Mouse (Mus musculus): ENCODE results near the gene Creb5.

The Creb5 gene

GRCm38 (mm10) chr6:53604386-53604785 is 317.3 kb downstream of the Creb5 start:
- no peak for DNase-seq

GRCm38 (mm10) chr6:53605184-53605583 is 318.1 kb downstream of the Creb5 start:
- no peak for DNase-seq

DNA sequence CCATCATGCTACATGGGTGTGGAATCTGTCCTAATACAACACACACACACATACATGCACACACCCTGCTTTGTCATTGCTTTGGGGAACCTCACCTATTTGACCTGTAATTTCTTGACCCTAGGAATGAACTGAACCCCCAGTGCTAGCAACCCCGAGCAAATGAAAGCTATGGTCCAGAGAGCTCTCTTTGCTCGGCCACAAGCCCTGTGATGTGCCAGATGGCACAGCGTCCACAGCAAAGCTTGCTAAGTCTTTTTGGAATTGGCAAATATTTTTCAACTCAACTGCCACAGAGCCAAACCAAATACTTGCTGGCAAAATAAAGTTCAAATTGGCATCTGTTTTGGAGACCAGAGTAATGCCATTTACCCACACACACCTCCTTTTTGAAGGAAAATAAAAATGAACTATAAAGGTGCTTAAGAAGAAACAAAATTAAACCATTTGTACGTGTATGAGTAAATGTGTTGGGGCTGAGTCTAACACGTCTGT is 324.4 kb downstream of the Creb5 start:
- no peak for DNase-seq

DNA sequence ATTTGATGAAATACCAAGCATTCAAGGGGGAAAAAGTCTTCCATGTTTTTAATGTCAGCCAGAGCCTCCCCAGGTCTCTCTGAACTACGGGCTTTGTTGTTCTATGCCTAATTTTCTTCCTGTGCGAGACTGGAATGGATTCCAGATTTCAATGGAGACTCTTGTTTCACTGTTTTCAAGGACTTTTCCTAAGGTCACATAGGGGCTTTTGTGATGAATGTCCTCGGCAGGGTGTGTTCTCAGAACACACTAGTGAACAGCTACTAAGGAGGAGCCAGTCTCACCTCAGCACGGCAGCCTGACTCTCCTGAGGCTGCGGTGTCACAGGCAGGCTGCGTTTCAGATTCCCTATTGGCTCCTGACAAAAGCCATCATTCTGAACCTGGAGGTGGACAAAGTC is 325.6 kb downstream of the Creb5 start:
- DNase-seq, result no peak

DNA sequence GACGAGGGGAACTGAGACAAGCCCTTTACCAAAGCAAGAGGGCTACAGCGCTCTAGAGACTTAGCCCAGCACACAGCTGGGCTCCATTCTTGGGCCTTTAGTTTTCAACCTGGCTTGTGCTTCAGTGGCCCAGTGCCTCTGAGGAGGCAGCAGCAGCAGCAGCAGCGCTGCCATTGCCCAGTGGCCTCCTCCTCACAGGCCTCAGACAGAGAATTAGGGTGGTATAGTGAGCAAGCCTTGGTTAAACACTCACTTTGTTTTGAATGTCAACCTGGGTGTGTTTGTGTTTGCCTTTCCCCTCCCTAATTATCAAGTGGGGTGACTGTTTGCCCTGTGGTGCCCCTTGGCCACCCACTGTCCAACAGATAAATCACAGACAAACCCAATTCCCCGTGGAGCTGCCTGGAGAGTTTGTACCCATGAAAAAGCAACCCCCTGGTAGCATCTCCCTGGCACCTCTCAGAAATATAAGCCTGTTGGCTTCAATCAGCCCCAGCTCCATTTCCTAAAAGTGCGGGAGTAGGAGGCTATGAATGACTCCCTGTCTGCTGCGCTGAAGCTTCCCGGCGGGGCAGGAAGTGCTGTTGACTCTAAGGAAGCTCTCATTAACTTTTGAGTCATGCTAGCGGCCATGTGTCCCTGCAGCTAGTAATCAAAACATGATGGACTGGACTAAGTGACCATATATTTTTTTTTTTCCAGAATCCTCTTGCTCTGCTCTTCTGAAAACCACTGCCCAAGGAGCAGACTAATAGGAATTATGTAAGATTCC is 328.6 kb downstream of the Creb5 start:
- DNase-seq, result no peak

- DNase-seq, result no peak
Measured at GRCm38 (mm10) chr6:53618164-53618563, 331.1 kb downstream of the Creb5 start.

GRCm38 (mm10) chr6:53619676-53620075 is 332.6 kb downstream of the Creb5 start:
- no peak for DNase-seq

DNA sequence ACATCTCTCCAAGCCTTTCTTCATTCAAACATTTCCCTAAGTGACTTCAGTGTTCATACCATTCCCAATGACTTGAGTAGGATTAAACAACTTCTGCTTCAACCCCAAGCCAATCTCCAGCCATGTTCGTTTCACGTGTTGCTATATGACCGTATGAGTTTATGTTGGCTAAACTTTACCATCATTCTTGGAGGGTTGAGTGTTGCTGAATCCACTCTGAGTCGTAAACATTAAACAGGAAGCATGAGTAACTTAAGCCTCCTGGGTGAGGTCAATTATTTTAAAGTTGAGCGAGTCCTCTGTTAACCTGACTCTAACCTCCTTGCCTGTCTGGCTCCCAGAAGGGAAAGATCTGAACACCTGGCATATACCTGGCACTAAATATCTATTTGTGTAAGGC is 334.2 kb downstream of the Creb5 start:
- no peak for DNase-seq

DNA sequence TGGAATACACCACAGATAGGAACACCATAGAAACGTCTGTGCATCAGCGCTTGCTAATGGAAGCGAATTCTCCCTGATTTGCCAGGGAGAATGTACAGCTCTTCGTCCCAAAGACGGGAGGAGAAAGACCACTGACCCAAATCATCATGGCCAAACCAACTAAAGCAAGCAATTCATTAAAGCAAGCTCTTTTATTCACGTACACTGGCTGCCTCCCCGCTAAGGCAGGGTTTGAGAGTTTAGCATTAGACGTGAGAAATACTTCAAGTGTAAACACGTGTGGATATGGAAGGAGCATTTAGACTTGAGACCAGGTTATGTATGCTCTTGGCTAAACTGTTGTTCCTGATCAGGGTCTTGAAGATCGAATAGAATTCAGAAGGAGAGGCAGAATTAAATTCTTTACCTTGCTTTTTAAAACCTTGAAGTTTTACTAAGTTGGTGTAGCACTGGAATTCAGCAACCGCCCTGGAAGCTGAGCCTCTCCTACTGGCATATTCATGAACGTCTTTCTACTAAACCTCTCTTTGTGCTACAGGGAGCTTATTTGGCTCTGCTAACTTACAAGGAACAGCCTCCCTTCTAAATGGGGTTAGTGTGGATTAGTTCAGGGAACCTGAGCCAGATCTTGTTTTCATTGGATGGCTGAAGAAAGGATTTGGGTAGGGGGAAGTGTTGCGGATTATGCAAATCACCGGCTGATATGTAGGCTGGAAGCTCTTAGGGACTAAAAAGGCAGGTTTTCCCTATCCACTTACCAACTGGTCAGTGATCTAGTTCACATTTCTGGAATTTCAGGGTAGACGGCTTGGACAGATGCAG is 337.6 kb downstream of the Creb5 start:
- DNase-seq, result no peak

GRCm38 (mm10) chr6:53626044-53626443 is 339.0 kb downstream of the Creb5 start:
- DNase-seq, result no peak

GRCm38 (mm10) chr6:53628714-53629113 is 341.6 kb downstream of the Creb5 start:
- no peak for DNase-seq

DNA sequence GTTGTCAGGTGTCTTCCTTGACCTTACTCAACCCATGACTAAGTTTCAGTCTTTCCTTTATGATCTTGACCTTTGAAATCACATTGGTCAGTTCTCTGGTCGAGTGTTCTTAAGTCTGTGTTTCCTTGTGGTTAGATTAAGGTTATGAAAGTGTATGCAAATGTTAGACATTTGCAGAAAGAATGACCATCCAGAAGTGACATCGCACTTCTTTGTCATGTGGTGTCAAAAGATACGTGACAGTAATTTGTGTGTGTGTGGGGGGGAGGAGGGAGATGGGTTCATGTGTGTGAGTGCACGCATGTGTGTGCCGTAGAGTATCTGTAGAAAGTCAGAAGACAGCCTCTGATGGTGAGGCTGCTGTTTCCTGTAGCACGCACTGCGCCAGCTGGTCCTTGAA is 348.4 kb downstream of the Creb5 start:
- DNase-seq, result no peak

- no peak for DNase-seq
Measured at GRCm38 (mm10) chr6:53637356-53638351, 350.6 kb downstream of the Creb5 start.

- no peak for DNase-seq
Measured at GRCm38 (mm10) chr6:53641633-53642605, 354.8 kb downstream of the Creb5 start.

DNA sequence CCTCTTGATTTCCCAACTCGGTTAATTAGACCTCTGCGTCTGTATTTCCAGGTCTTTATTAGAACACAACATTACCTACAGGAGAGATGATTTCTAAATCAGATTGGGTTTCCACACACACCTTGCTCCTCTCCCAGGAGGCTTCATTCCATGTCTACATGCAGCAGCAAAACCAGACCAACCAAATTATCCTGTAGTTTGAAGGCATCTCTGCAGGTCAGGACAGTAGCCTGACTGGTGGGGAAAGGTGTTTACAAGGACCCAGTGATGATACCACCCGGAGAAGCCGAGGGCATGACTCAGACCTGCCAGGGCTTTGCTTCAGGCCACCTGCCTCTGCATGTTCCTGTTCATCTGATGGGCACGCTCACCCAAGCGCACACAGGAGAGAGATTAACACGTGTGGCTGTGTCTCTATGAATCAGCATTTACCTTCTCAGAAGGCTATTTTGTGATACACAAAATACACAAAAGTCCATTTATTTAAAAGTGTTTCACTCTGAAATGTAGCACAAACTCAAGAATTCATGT is 355.8 kb downstream of the Creb5 start:
- DNase-seq, result no peak

DNA sequence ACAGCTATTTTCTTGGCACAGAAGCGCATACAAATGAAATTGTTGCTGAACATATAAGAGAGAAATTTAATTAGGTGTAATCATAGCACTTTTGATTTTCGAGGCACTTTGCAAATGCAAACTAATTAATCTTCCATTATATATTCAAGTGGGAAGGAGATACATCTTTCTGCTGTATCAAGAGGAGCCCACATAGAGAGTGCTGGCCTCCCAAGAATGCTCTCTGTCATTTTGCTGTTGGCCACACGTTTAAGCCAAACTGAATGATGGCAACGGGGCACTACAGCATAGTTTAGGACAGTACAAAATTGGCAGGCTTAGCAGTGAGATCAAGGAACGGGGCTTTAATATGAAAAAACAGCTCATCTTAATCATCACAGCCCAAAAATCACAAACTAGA is 356.4 kb downstream of the Creb5 start:
- DNase-seq, result no peak

GRCm38 (mm10) chr6:53644056-53644455 is 357.0 kb downstream of the Creb5 start:
- DNase-seq, result no peak

DNA sequence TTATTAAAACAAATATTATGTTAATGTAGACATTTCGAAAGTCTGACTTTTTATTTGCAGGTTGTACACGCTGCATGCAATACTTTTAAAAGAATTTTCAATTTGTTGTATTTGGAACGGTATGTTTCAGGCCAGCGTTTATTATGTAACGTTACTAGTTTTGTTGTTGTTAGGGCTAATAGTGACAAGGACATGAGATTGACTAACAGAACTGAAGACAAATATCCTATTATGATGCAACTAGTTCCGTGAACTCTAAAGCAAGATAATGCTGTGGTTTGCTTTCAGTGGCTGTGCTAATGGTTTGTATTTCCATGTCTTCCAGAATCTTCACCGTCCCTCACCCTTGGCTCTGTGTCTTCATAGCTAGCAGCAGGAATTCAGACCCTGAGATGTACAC is 357.9 kb downstream of the Creb5 start:
- DNase-seq, result no peak

GRCm38 (mm10) chr6:53649782-53650181 is 362.7 kb downstream of the Creb5 start:
- no peak for DNase-seq

DNA sequence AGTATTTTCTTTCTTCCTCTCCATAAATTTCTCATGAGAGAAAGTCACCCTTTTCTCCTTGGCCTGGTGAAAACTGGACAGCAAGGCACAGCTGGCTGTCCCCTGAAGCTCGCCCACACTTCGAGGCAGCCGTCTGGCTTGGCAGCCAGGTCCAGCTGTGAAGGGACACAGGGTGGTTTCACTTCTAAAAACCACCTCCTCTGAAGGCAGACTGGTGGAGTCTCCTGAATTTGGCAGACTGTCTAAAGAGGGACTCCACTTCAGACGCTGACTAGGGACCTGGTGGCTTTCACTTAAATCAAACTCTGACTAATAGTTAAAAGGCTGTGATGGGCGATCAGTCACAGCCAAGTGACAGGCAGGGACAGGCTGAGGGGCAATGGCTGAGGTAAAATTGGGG is 365.6 kb downstream of the Creb5 start:
- DNase-seq, result no peak

GRCm38 (mm10) chr6:53653706-53654360 is 366.8 kb downstream of the Creb5 start:
- DNase-seq, result no peak

Measured in kidney, adult 18-20 months (tissue).